Mouse (Mus musculus) kidney, postnatal 14 days (tissue): Measurements from ENCODE around the gene Mymx.

ENCODE experiments used
- DNase-seq: peaks from one replicate; pipeline ENCODE4 v3.0.0; 2022; ENCODE audit warnings: mixed read lengths

Mymx gene

GRCm38 (mm10) chr17:45589236-45589635 is 12.7 kb downstream of the Mymx start:
- no peak for DNase-seq

GRCm38 (mm10) chr17:45588370-45588769 is 13.5 kb downstream of the Mymx start:
- no peak for DNase-seq

GRCm38 (mm10) chr17:45586449-45586837 is 15.5 kb downstream of the Mymx start:
- no peak for DNase-seq

- no peak for DNase-seq
Measured at GRCm38 (mm10) chr17:45585725-45586448, 16.0 kb downstream of the Mymx start.

GRCm38 (mm10) chr17:45584939-45585678 is 16.8 kb downstream of the Mymx start:
- DNase-seq = peak; percentile 82

GRCm38 (mm10) chr17:45584096-45584896 is 17.6 kb downstream of the Mymx start:
- DNase-seq = peak; percentile 91

- no peak for DNase-seq
Measured at GRCm38 (mm10) chr17:45582715-45583355, 19.1 kb downstream of the Mymx start.

GRCm38 (mm10) chr17:45582188-45582587 is 19.7 kb downstream of the Mymx start:
- DNase-seq = no peak

- DNase-seq = peak; percentile 85
Measured at GRCm38 (mm10) chr17:45581567-45581983, 20.3 kb downstream of the Mymx start.

- peak; percentile 71 for DNase-seq
Measured at GRCm38 (mm10) chr17:45580958-45581477, 20.9 kb downstream of the Mymx start.

- peak; percentile 67 for DNase-seq
Measured at GRCm38 (mm10) chr17:45579554-45579953, 22.3 kb downstream of the Mymx start.

- no peak for DNase-seq
Measured at GRCm38 (mm10) chr17:45578843-45579242, 23.1 kb downstream of the Mymx start.

GRCm38 (mm10) chr17:45578242-45578641 is 23.7 kb downstream of the Mymx start:
- no peak for DNase-seq

- no peak for DNase-seq
Measured at GRCm38 (mm10) chr17:45575123-45575897, 26.6 kb downstream of the Mymx start.

GRCm38 (mm10) chr17:45574129-45574761 is 27.7 kb downstream of the Mymx start:
- DNase-seq = peak; percentile 74

GRCm38 (mm10) chr17:45573780-45574123 is 28.1 kb downstream of the Mymx start:
- peak; percentile 99 for DNase-seq

- DNase-seq = peak; percentile 99
Measured at GRCm38 (mm10) chr17:45573087-45573779, 28.7 kb downstream of the Mymx start, which contains the start of gene Hsp90ab1. Hsp90ab1 (minus strand) TSS chr17:45573271.

GRCm38 (mm10) chr17:45572103-45573086 is 29.5 kb downstream of the Mymx start:
- peak; percentile 91 for DNase-seq

GRCm38 (mm10) chr17:45569999-45570398 is 31.9 kb downstream of the Mymx start:
- DNase-seq = no peak
